Mouse (Mus musculus) gastrocnemius, postnatal 14 days (tissue): ENCODE results near the gene Olfr143. TPM values are rescaled to one million over a fixed set of nuclear protein-coding genes. Genes with fewer than 3 reads are reported as not detected.

Experiments used
- DNase-seq: peaks from one replicate; pipeline ENCODE4 v3.0.0; 2021; ENCODE audit warnings: mixed read lengths
- intact Hi-C: fragments of 180-260 bp; cut with DNase I; formaldehyde crosslinking; loops from one replicate; pipeline ENCODE4 v1.15.1; 2025; ENCODE audit warnings: low total_unique reads
- long read RNA-seq, 2 experiments: library from polyadenylated mRNA; stranded (forward); transcript quantifications; one replicate each; pipeline ENCODE4 v2.0.0; 2021
- total RNA-seq, 2 experiments: library from RNA; stranded (reverse); gene quantifications; 2 replicates each; pipeline ENCODE4 v1.2.3; 2021

The Olfr143 gene
- total RNA-seq, result not detected
- long read RNA-seq, experiment 1, result 0 reads
- long read RNA-seq, experiment 2, result 0 reads

- intact Hi-C loops, result no loop called here
- no peak for DNase-seq
These were observed at the start of gene Olfr143 for GRCm38 (mm10) chr9:38252474-38252873. TSS of gene Olfr143 (plus strand) at chr9:38252774.

GRCm38 (mm10) chr9:38208065-38208464 lies 44.5 kb upstream of the Olfr143 start, which contains the start of gene Olfr893:
TSS of gene Olfr893 (plus strand) at chr9:38208365.
- intact Hi-C loops, result no loop called here
- no peak for DNase-seq

GRCm38 (mm10) chr9:38217755-38218154 lies 34.8 kb upstream of the Olfr143 start, which contains the start of gene Olfr894:
TSS of gene Olfr894 (plus strand) at chr9:38218055.
- intact Hi-C loops, result no loop called here
- no peak for DNase-seq

GRCm38 (mm10) chr9:38267551-38267950 lies 15.0 kb downstream of the Olfr143 start, which contains the start of gene Olfr895:
TSS of gene Olfr895 (plus strand) at chr9:38267851.
- DNase-seq, result no peak
- intact Hi-C loops, result no loop called here

GRCm38 (mm10) chr9:38290807-38291206 lies 38.2 kb downstream of the Olfr143 start, which contains the start of gene Olfr896-ps1:
TSS of gene Olfr896-ps1 (plus strand) at chr9:38291107.
- DNase-seq, result no peak
- intact Hi-C loops, result no loop called here

Other genes starting within 250 kb of the Olfr143 start
- not detected for gene Olfr883, start 227.0 kb upstream of the Olfr143 start, total RNA-seq
- gene Olfr884, start 206.2 kb upstream of the Olfr143 start, total RNA-seq, result not detected
- not detected for gene Olfr885, start 191.5 kb upstream of the Olfr143 start, total RNA-seq
- gene Olfr887, start 168.7 kb upstream of the Olfr143 start, total RNA-seq, result not detected
- gene Olfr888, start 144.6 kb upstream of the Olfr143 start, total RNA-seq, result not detected
- gene Olfr889, start 137.6 kb upstream of the Olfr143 start, total RNA-seq, result not detected
- not detected for gene Olfr890, start 110.3 kb upstream of the Olfr143 start, total RNA-seq
- not detected for gene Olfr891, start 72.0 kb upstream of the Olfr143 start, total RNA-seq
- gene Olfr893, start 44.4 kb upstream of the Olfr143 start, total RNA-seq, result not detected
- gene Olfr894, start 34.7 kb upstream of the Olfr143 start, total RNA-seq, result not detected
- not detected for gene Olfr895, start 15.1 kb downstream of the Olfr143 start, total RNA-seq
- gene Olfr896-ps1, start 38.3 kb downstream of the Olfr143 start, total RNA-seq, result not detected
- gene Olfr25, start 76.3 kb downstream of the Olfr143 start, total RNA-seq, result not detected
- gene Olfr898, start 95.6 kb downstream of the Olfr143 start, total RNA-seq, result not detected
- not detected for gene Olfr250, start 114.1 kb downstream of the Olfr143 start, total RNA-seq
- not detected for gene Olfr251, start 124.3 kb downstream of the Olfr143 start, total RNA-seq
- gene Olfr147, start 148.9 kb downstream of the Olfr143 start, total RNA-seq, result not detected
- not detected for gene Olfr901, start 176.7 kb downstream of the Olfr143 start, total RNA-seq
- gene Olfr902, start 194.9 kb downstream of the Olfr143 start, total RNA-seq, result not detected
- gene Olfr904, start 210.4 kb downstream of the Olfr143 start, total RNA-seq, result not detected
- not detected for gene Olfr905, start 218.3 kb downstream of the Olfr143 start, total RNA-seq
- not detected for gene Olfr906, start 234.3 kb downstream of the Olfr143 start, total RNA-seq
- not detected for gene Olfr907, start 243.0 kb downstream of the Olfr143 start, total RNA-seq